Mouse (Mus musculus): Measurements from ENCODE around the gene Cd81. TPM values are rescaled to one million over a fixed set of nuclear protein-coding genes. Genes with fewer than 3 reads are reported as not detected.

Gene Cd81
- polyA plus RNA-seq, 1 experiment from 2014 or later: 455 TPM

DNA sequence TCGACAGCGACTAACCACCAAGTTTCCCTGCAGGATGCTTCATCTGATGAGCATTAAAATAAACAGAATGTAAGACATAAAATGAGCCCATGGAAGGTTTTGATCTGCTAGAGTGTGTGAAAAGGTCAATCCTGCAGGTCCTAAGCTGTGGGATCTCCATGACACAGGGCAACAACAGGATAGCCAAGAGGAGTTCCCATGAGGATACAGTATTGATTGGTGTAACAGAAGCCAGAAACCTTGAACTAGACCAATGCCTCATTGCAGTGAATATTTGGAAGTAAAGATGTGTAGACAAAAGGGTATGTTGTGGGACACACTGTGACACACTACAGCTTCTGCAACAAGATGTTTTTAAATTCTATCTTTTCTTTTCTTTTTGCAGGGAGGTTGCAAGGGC is 18.4 kb upstream of the Cd81 start:
- DNase-seq (ENCODE audit: low spot score): no peak
- no peaks in the 10 kb centered on the region for H3K27me3 ChIP-seq (ENCODE audit: control insufficient read depth, insufficient read depth, low read length)
- ATAC-seq (ENCODE audit: low FRiP score): no peak
- no peaks in the 10 kb centered on the region for H3K4me1 ChIP-seq (replicated peaks; ENCODE audit: control insufficient read depth, insufficient read depth, low read length)
- H3K4me3 ChIP-seq (replicated peaks; ENCODE audit: low read length): no peak overlapping the region
- peaks cover 20% of the 10 kb centered on the region; the same call in 1 of the 2 replicates for H3K36me3 ChIP-seq (replicated peaks; ENCODE audit: control insufficient read depth, insufficient read depth)
- H3K4me2 ChIP-seq (replicated peaks): no peak overlapping the region
- H3K27ac ChIP-seq: no peak overlapping the region
- WGBS: 97% methylated on average over 2 of the region's 2 CpGs
- no peak overlapping the region for H3K9ac ChIP-seq
- no peaks in the 10 kb centered on the region for H3K9me3 ChIP-seq (ENCODE audit: control insufficient read depth, low read length)

DNA sequence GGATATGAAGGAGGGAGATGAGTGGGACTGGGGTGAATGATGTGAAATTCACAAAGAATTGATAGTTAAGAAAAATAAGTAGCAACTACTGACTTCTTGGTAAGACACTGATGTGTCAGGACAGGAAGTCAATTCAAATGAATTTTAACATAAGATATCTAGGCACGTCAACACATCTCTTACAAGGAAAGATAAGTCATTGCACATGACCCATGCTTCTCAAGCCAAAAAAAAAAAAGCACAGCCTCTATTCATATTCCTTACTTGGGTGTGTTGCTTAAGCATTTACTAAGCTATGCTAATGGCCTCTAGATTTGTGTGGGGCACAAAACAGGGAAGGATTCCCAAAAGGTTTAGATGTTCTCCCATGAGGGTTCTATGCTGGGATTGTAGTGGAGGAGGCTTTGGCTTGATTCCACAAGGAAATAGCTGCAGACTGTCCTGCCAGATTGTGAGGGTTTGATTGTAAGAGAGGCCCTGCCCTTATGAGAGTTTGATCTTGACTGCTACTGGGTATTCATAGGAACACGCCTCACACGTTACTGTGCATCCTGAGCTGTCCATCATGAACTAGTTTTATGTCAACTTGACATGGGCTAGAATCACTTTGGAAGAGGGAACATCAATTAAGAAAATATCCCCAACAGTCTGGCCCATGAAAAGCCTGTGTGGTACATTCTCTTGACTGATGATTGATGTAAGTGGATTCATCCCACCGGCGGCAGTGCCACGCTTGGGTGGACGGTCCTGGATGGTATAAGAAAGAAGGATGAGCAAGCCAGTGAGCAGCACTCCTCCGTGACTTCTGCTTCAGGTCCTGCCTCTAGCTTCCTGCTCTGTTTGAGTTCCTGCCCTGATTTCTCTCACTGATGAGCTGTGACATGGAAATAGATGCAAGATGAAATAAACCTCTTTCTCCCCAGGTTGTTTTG is 17.8 kb upstream of the Cd81 start:
- no peak overlapping the region for H3K4me3 ChIP-seq (replicated peaks; ENCODE audit: low read length)

GRCm38 (mm10) chr7:143036787-143037186 is 15.8 kb upstream of the Cd81 start:
- H3K4me2 ChIP-seq (replicated peaks): no peak overlapping the region
- no peak for DNase-seq (ENCODE audit: low spot score)
- H3K9me3 ChIP-seq (ENCODE audit: control insufficient read depth, low read length): no peaks in the 10 kb centered on the region
- 82% methylated on average over 3 of the region's 3 CpGs for WGBS
- H3K4me3 ChIP-seq (replicated peaks; ENCODE audit: low read length): no peak overlapping the region
- peaks cover 23% of the 10 kb centered on the region; the same call in 1 of the 2 replicates for H3K36me3 ChIP-seq (replicated peaks; ENCODE audit: control insufficient read depth, insufficient read depth)
- no peaks in the 10 kb centered on the region for H3K27me3 ChIP-seq (ENCODE audit: control insufficient read depth, insufficient read depth, low read length)
- H3K9ac ChIP-seq: no peak overlapping the region
- no peak for ATAC-seq (ENCODE audit: low FRiP score)
- H3K4me1 ChIP-seq (replicated peaks; ENCODE audit: control insufficient read depth, insufficient read depth, low read length): no peaks in the 10 kb centered on the region
- no peak overlapping the region for H3K27ac ChIP-seq

More for the DNA sequence above, 17.8 kb upstream of the Cd81 start:
- no peak for DNase-seq (ENCODE audit: low spot score)
- 93% methylated on average over 8 of the region's 8 CpGs for WGBS
- no peak for ATAC-seq (ENCODE audit: low FRiP score)
- H3K4me1 ChIP-seq (replicated peaks; ENCODE audit: control insufficient read depth, insufficient read depth, low read length): no peaks in the 10 kb centered on the region
- no peak overlapping the region for H3K4me2 ChIP-seq (replicated peaks)
- no peak overlapping the region for H3K9ac ChIP-seq
- no peaks in the 10 kb centered on the region for H3K27me3 ChIP-seq (ENCODE audit: control insufficient read depth, insufficient read depth, low read length)
- no peak overlapping the region for H3K27ac ChIP-seq
- peaks cover 23% of the 10 kb centered on the region; the same call in 1 of the 2 replicates for H3K36me3 ChIP-seq (replicated peaks; ENCODE audit: control insufficient read depth, insufficient read depth)
- H3K9me3 ChIP-seq (ENCODE audit: control insufficient read depth, low read length): no peaks in the 10 kb centered on the region

GRCm38 (mm10) chr7:143037306-143037705 is 15.2 kb upstream of the Cd81 start:
- Histone ChIP-seq H3K36me3 (replicated peaks; ENCODE audit: control insufficient read depth, insufficient read depth) (peaks cover 22% of the 10 kb centered on the region; the same call in 1 of the 2 replicates), H3K9ac (no peak overlapping the region), H3K4me1 (replicated peaks; ENCODE audit: control insufficient read depth, insufficient read depth, low read length) (no peaks in the 10 kb centered on the region), H3K4me3 (replicated peaks; ENCODE audit: low read length) (no peak overlapping the region), H3K4me2 (replicated peaks) (no peak overlapping the region), H3K27me3 (ENCODE audit: control insufficient read depth, insufficient read depth, low read length) (no peaks in the 10 kb centered on the region), H3K27ac (no peak overlapping the region), H3K9me3 (ENCODE audit: control insufficient read depth, low read length) (no peaks in the 10 kb centered on the region)
- WGBS: 96% methylated on average over 4 of the region's 4 CpGs
- ATAC-seq (ENCODE audit: low FRiP score) (no peak), DNase-seq (ENCODE audit: low spot score) (no peak)

- H3K36me3 ChIP-seq (replicated peaks; ENCODE audit: control insufficient read depth, insufficient read depth): peaks cover 12% of the 10 kb centered on the region; the same call in 1 of the 2 replicates
- H3K9ac ChIP-seq: no peak overlapping the region
- no peak overlapping the region for H3K27ac ChIP-seq
- no peak overlapping the region for H3K4me2 ChIP-seq (replicated peaks)
- ATAC-seq (ENCODE audit: low FRiP score) (no peak), DNase-seq (ENCODE audit: low spot score) (no peak)
- no peak overlapping the region for H3K4me3 ChIP-seq (replicated peaks; ENCODE audit: low read length)
- no peaks in the 10 kb centered on the region for H3K4me1 ChIP-seq (replicated peaks; ENCODE audit: control insufficient read depth, insufficient read depth, low read length)
- H3K9me3 ChIP-seq (ENCODE audit: control insufficient read depth, low read length): no peaks in the 10 kb centered on the region
- H3K27me3 ChIP-seq (ENCODE audit: control insufficient read depth, insufficient read depth, low read length): no peaks in the 10 kb centered on the region
- 97% methylated on average over 3 of the region's 3 CpGs for WGBS
Measured at GRCm38 (mm10) chr7:143038174-143038931, 14.2 kb upstream of the Cd81 start.

DNA sequence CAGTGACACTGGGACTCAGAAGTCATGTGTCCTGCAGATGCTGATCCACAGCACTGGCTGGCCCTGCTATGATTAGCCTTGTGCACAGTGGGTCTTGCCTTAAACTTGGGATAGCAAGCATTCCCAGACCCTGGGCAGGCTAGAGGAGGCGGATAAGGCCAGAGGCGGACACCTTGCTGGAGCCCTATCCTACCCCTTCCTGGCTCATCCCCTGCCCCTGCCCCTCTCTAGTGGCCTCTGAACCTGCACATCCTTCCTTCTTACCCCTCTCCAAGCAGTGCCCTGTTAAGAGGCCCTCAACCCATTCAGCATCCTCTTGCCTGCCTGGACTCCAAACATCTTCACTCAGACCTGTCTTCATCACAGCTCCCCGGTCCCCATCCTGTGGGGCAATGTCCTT is 12.0 kb upstream of the Cd81 start:
- H3K9ac ChIP-seq: no peak overlapping the region
- H3K4me3 ChIP-seq (replicated peaks; ENCODE audit: low read length): no peak overlapping the region
- H3K27me3 ChIP-seq (ENCODE audit: control insufficient read depth, insufficient read depth, low read length): no peaks in the 10 kb centered on the region
- WGBS: 95% methylated on average over 3 of the region's 3 CpGs
- no peaks in the 10 kb centered on the region for H3K4me1 ChIP-seq (replicated peaks; ENCODE audit: control insufficient read depth, insufficient read depth, low read length)
- no peak overlapping the region for H3K27ac ChIP-seq
- peaks cover 5% of the 10 kb centered on the region; the same call in 1 of the 2 replicates for H3K36me3 ChIP-seq (replicated peaks; ENCODE audit: control insufficient read depth, insufficient read depth)
- no peak for DNase-seq (ENCODE audit: low spot score)
- no peak for ATAC-seq (ENCODE audit: low FRiP score)
- H3K9me3 ChIP-seq (ENCODE audit: control insufficient read depth, low read length): no peaks in the 10 kb centered on the region
- no peak overlapping the region for H3K4me2 ChIP-seq (replicated peaks)

DNA sequence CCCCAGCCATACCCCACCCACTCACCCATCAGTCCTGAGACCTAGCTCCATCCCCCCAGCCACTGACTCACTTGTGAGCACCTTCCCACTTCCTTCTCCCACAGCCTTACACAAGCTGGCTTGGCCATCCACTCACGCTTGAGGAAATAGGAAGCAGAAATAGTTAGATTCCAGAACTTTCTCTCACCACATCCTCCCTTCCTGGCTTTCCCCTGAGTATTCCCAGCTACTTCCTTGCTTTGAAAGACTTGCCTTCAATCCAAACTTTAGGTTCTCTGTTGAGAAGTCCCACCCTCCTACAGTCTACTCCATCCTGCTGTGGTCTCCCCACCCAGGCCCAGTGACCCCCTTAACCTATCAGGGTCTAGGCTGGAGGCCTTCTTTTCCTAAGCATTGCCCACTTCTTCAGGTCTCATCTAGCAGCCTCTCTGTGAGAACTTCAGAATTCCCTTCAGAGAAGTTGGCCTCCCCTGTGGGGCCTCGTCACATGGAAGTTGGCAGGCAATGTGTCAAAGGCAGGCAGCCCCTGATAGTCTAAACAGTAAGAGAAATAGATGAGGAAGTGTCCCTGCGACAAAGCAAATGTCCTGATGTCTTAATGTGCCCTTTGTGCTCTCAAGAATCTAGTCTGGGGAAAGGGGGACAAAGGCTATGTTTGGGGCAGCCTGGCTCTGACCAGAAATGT is 11.3 kb upstream of the Cd81 start:
- no peaks in the 10 kb centered on the region for H3K4me1 ChIP-seq (replicated peaks; ENCODE audit: control insufficient read depth, insufficient read depth, low read length)
- no peak overlapping the region for H3K4me3 ChIP-seq (replicated peaks; ENCODE audit: low read length)
- ATAC-seq (ENCODE audit: low FRiP score): no peak
- H3K4me2 ChIP-seq (replicated peaks): no peak overlapping the region
- 0 out of 2 replicates have a peak overlapping the region, but pooled peaks have one; percentile 21 for H3K27ac ChIP-seq
- DNase-seq (ENCODE audit: low spot score): no peak
- no peaks in the 10 kb centered on the region for H3K27me3 ChIP-seq (ENCODE audit: control insufficient read depth, insufficient read depth, low read length)
- H3K9me3 ChIP-seq (ENCODE audit: control insufficient read depth, low read length): no peaks in the 10 kb centered on the region
- H3K36me3 ChIP-seq (replicated peaks; ENCODE audit: control insufficient read depth, insufficient read depth): peaks cover 4% of the 10 kb centered on the region; the same call in 1 of the 2 replicates
- whole genome bisulfite sequencing: 78% methylated on average over 3 of the region's 3 CpGs
- no peak overlapping the region for H3K9ac ChIP-seq

- no peak overlapping the region for H3K4me2 ChIP-seq (replicated peaks)
- no peaks in the 10 kb centered on the region for H3K9me3 ChIP-seq (ENCODE audit: control insufficient read depth, low read length)
- no peaks in the 10 kb centered on the region for H3K27me3 ChIP-seq (ENCODE audit: control insufficient read depth, insufficient read depth, low read length)
- ATAC-seq (ENCODE audit: low FRiP score): no peak
- H3K36me3 ChIP-seq (replicated peaks; ENCODE audit: control insufficient read depth, insufficient read depth): peaks cover 4% of the 10 kb centered on the region; the same call in 1 of the 2 replicates
- no peak for DNase-seq (ENCODE audit: low spot score)
- H3K4me3 ChIP-seq (replicated peaks; ENCODE audit: low read length): no peak overlapping the region
- no peaks in the 10 kb centered on the region for H3K4me1 ChIP-seq (replicated peaks; ENCODE audit: control insufficient read depth, insufficient read depth, low read length)
- H3K9ac ChIP-seq: no peak overlapping the region
- WGBS: 62% methylated on average over 3 of the region's 3 CpGs
- 0 out of 2 replicates have a peak overlapping the region, but pooled peaks have one; percentile 21 for H3K27ac ChIP-seq
Measured at GRCm38 (mm10) chr7:143042089-143042488, 10.4 kb upstream of the Cd81 start.

- no peak overlapping the region for H3K4me3 ChIP-seq (replicated peaks; ENCODE audit: low read length)
- no peaks in the 10 kb centered on the region for H3K9me3 ChIP-seq (ENCODE audit: control insufficient read depth, low read length)
- H3K4me2 ChIP-seq (replicated peaks): no peak overlapping the region
- peaks cover 4% of the 10 kb centered on the region; the same call in 1 of the 2 replicates for H3K36me3 ChIP-seq (replicated peaks; ENCODE audit: control insufficient read depth, insufficient read depth)
- H3K4me1 ChIP-seq (replicated peaks; ENCODE audit: control insufficient read depth, insufficient read depth, low read length): no peaks in the 10 kb centered on the region
- no peak for DNase-seq (ENCODE audit: low spot score)
- 90% methylated on average over 3 of the region's 3 CpGs for WGBS
- no peak overlapping the region for H3K9ac ChIP-seq
- no peak overlapping the region for H3K27ac ChIP-seq
- no peak for ATAC-seq (ENCODE audit: low FRiP score)
- H3K27me3 ChIP-seq (ENCODE audit: control insufficient read depth, insufficient read depth, low read length): no peaks in the 10 kb centered on the region
Measured at GRCm38 (mm10) chr7:143042897-143043300, 9.6 kb upstream of the Cd81 start.
